Mouse (Mus musculus) thymus, adult 2 months (tissue): ENCODE data around the gene Thoc5.

Experiments
- CTCF ChIP-seq: fragments of 200-500 bp; IDR thresholded peaks from 2 replicates; pipeline ENCODE4 v1.5.1; 2012; ENCODE audit warnings: mild to moderate bottlenecking, control low read depth, low read length, moderate library complexity, borderline replicate concordance; ENCODE audit not compliant: control insufficient read depth, poor library complexity, insufficient read depth; ENCODE audit errors: extremely low read depth
- POLR2A ChIP-seq: fragments of 200-500 bp; IDR thresholded peaks from 2 replicates; pipeline ENCODE4 v1.6.1; 2012; ENCODE audit warnings: mild to moderate bottlenecking, low read length, control low read depth, moderate library complexity; ENCODE audit not compliant: control insufficient read depth, poor library complexity, insufficient read depth; ENCODE audit errors: extremely low read depth

DNA sequence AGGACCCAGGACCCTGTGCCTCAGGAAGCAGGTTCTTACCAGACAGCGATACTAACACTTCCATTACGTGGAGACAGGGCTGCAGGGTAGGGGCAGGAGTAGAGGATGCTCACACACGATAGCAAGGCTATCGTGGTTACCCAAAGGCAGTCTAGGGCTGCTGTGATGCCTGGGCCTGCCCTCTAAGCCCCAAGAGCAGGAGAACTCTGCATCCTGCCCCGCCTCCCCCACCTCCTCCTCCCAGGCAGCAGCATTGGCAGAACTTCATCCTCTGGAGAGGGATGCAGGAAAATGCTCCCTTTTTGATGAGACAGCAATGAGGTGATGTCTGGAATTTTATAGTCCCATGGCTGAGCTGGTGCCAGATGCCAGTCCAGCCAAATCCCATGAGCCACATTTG, 71.8 kb downstream of the Thoc5 start:
- TF ChIP-seq CTCF (no peak), POLR2A (no peak)
